Mouse (Mus musculus) G1E (cell line): ENCODE measurements around the gene Arid3c.

Experiments used
- CTCF ChIP-seq: IDR thresholded peaks from 2 replicates; pipeline ENCODE4 v1.5.1; 2012; ENCODE audit warnings: low read depth, low read length, inconsistent platforms, mixed read lengths
- GATA1 ChIP-seq: IDR thresholded peaks from 2 replicates; pipeline ENCODE4 v1.6.1; 2012; ENCODE audit warnings: borderline replicate concordance, low read length, inconsistent platforms, mixed read lengths
- GATA2 ChIP-seq: IDR thresholded peaks from 2 replicates; pipeline ENCODE4 v1.6.1; 2012; ENCODE audit warnings: low read depth, low read length, inconsistent platforms, borderline replicate concordance

- TF ChIP-seq CTCF: no peak
- TF ChIP-seq GATA1: no peak
- TF ChIP-seq GATA2: no peak
Observed at GRCm38 (mm10) chr4:41757321-41757720, 26.4 kb upstream of the Arid3c start.
